Mouse (Mus musculus): ENCODE measurements around the gene Trhde. TPM values are rescaled to one million over a fixed set of nuclear protein-coding genes. Genes with fewer than 3 reads are reported as not detected.
A peak's percentile ranks its signal among the peaks of the same experiment; 100 is the strongest.

The Trhde gene
- total and polyA plus RNA-seq, 2 experiments from 2014 or later: 3.1 to 15.5 TPM

- Histone ChIP-seq H3K4me3 (ENCODE audit: low read depth, low read length) (peak overlapping the region; percentile 64), H3K9me3 (ENCODE audit: low read length) (no peaks in the 10 kb centered on the region), H3K27ac (ENCODE audit: low read depth, low read length) (no peak overlapping the region), H3K27me3 (ENCODE audit: insufficient read depth, low read length) (peaks cover 3% of the 10 kb centered on the region), H3K9ac (peak overlapping the region; percentile 58), H3K36me3 (ENCODE audit: insufficient read depth) (no peaks in the 10 kb centered on the region), H3K4me2 (ENCODE audit: low read depth) (peak overlapping the region; percentile 84), H3K4me1 (ENCODE audit: insufficient read depth) (no peaks in the 10 kb centered on the region; the same call in 1 of the 2 replicates)
- 0 out of 2 replicates have a peak, but pooled peaks have one; percentile 13 for TF ChIP-seq CTCF (IDR thresholded peaks at IDR 0.05; ENCODE audit: low read depth)
- DNase-seq (peak; percentile 30), ATAC-seq (peak; percentile 16)
- 7% methylated on average over 75 of the region's 75 CpGs for WGBS
Measured at GRCm38 (mm10) chr10:114800331-114801304, 1.5 kb downstream of the Trhde start.

GRCm38 (mm10) chr10:114799481-114799880 is 2.6 kb downstream of the Trhde start:
- peaks cover 3% of the 10 kb centered on the region for H3K27me3 ChIP-seq (ENCODE audit: insufficient read depth, low read length)

GRCm38 (mm10) chr10:114798788-114799187 is 3.3 kb downstream of the Trhde start:
- 80% methylated on average over 1 of the region's 1 CpGs for WGBS
- peak overlapping the region; percentile 84; the same call in 1 of the 2 replicates for H3K4me2 ChIP-seq (ENCODE audit: low read depth)
- H3K36me3 ChIP-seq (ENCODE audit: insufficient read depth): no peaks in the 10 kb centered on the region
- H3K4me1 ChIP-seq (ENCODE audit: insufficient read depth): no peaks in the 10 kb centered on the region; the same call in 1 of the 2 replicates
- ATAC-seq (no peak), DNase-seq (no peak)
- H3K9ac ChIP-seq: no peak overlapping the region
- no peak overlapping the region for H3K27ac ChIP-seq (ENCODE audit: low read depth, low read length)
- 0 out of 2 replicates have a peak overlapping the region, but pooled peaks have one; percentile 64 for H3K4me3 ChIP-seq (ENCODE audit: low read depth, low read length)
- H3K27me3 ChIP-seq (ENCODE audit: insufficient read depth, low read length): peaks cover 3% of the 10 kb centered on the region
- TF ChIP-seq CTCF (IDR thresholded peaks at IDR 0.05; ENCODE audit: low read depth): no peak
- no peaks in the 10 kb centered on the region for H3K9me3 ChIP-seq (ENCODE audit: low read length)

More at GRCm38 (mm10) chr10:114799481-114799880, 2.6 kb downstream of the Trhde start:
- Histone ChIP-seq H3K27ac (ENCODE audit: low read depth, low read length) (no peak overlapping the region), H3K4me1 (ENCODE audit: insufficient read depth) (no peaks in the 10 kb centered on the region; the same call in 1 of the 2 replicates), H3K4me2 (ENCODE audit: low read depth) (peak overlapping the region; percentile 84), H3K36me3 (ENCODE audit: insufficient read depth) (no peaks in the 10 kb centered on the region), H3K9me3 (ENCODE audit: low read length) (no peaks in the 10 kb centered on the region), H3K4me3 (ENCODE audit: low read depth, low read length) (peak overlapping the region; percentile 64), H3K9ac (no peak overlapping the region)
- TF ChIP-seq CTCF (IDR thresholded peaks at IDR 0.05; ENCODE audit: low read depth): no peak
- DNase-seq (no peak), ATAC-seq (no peak)
- WGBS: 90% methylated on average over 4 of the region's 4 CpGs

- Histone ChIP-seq H3K36me3 (ENCODE audit: insufficient read depth) (no peaks in the 10 kb centered on the region), H3K4me2 (ENCODE audit: low read depth) (peak overlapping the region; percentile 84; the same call in 1 of the 2 replicates), H3K4me3 (ENCODE audit: low read depth, low read length) (no peak overlapping the region), H3K27me3 (ENCODE audit: insufficient read depth, low read length) (peaks cover 3% of the 10 kb centered on the region), H3K27ac (ENCODE audit: low read depth, low read length) (no peak overlapping the region), H3K4me1 (ENCODE audit: insufficient read depth) (no peaks in the 10 kb centered on the region; the same call in 1 of the 2 replicates), H3K9me3 (ENCODE audit: low read length) (no peaks in the 10 kb centered on the region), H3K9ac (no peak overlapping the region)
- TF ChIP-seq CTCF (IDR thresholded peaks at IDR 0.05; ENCODE audit: low read depth): no peak
- DNase-seq (no peak), ATAC-seq (no peak)
- WGBS: 48% methylated on average over 5 of the region's 5 CpGs
Measured at GRCm38 (mm10) chr10:114798218-114798617, 3.9 kb downstream of the Trhde start.

GRCm38 (mm10) chr10:114797664-114798063 is 4.4 kb downstream of the Trhde start:
- Histone ChIP-seq H3K4me1 (ENCODE audit: insufficient read depth) (no peaks in the 10 kb centered on the region), H3K36me3 (ENCODE audit: insufficient read depth) (no peaks in the 10 kb centered on the region), H3K9ac (no peak overlapping the region), H3K27ac (ENCODE audit: low read depth, low read length) (no peak overlapping the region), H3K27me3 (ENCODE audit: insufficient read depth, low read length) (peaks cover 3% of the 10 kb centered on the region), H3K9me3 (ENCODE audit: low read length) (no peaks in the 10 kb centered on the region), H3K4me2 (ENCODE audit: low read depth) (no peak overlapping the region), H3K4me3 (ENCODE audit: low read depth, low read length) (no peak overlapping the region)
- 91% methylated on average over 1 of the region's 1 CpGs for WGBS
- TF ChIP-seq CTCF (IDR thresholded peaks at IDR 0.05; ENCODE audit: low read depth): no peak
- no peak for ATAC-seq
- DNase-seq: no peak

- no peak for TF ChIP-seq CTCF (IDR thresholded peaks at IDR 0.05; ENCODE audit: low read depth)
- Histone ChIP-seq H3K4me3 (ENCODE audit: low read depth, low read length) (no peak overlapping the region), H3K27ac (ENCODE audit: low read depth, low read length) (no peak overlapping the region), H3K27me3 (ENCODE audit: insufficient read depth, low read length) (peaks cover 3% of the 10 kb centered on the region), H3K9ac (no peak overlapping the region), H3K4me2 (ENCODE audit: low read depth) (no peak overlapping the region), H3K4me1 (ENCODE audit: insufficient read depth) (no peaks in the 10 kb centered on the region), H3K36me3 (ENCODE audit: insufficient read depth) (no peaks in the 10 kb centered on the region), H3K9me3 (ENCODE audit: low read length) (no peaks in the 10 kb centered on the region)
- ATAC-seq: no peak
- 70% methylated on average over 5 of the region's 5 CpGs for WGBS
- DNase-seq: no peak
Measured at GRCm38 (mm10) chr10:114796872-114797271, 5.2 kb downstream of the Trhde start.

- WGBS: 39% methylated on average over 6 of the region's 6 CpGs
- Histone ChIP-seq H3K27me3 (ENCODE audit: insufficient read depth, low read length) (no peaks in the 10 kb centered on the region; the same call in 1 of the 2 replicates), H3K4me2 (ENCODE audit: low read depth) (no peak overlapping the region), H3K9me3 (ENCODE audit: low read length) (no peaks in the 10 kb centered on the region), H3K36me3 (ENCODE audit: insufficient read depth) (no peaks in the 10 kb centered on the region), H3K27ac (ENCODE audit: low read depth, low read length) (no peak overlapping the region), H3K9ac (no peak overlapping the region), H3K4me1 (ENCODE audit: insufficient read depth) (no peaks in the 10 kb centered on the region), H3K4me3 (ENCODE audit: low read depth, low read length) (no peak overlapping the region)
- TF ChIP-seq CTCF (IDR thresholded peaks at IDR 0.05; ENCODE audit: low read depth): no peak
- DNase-seq: peak; percentile 19
- peak; percentile 18; the same call in 1 of the 2 replicates for ATAC-seq
Measured at GRCm38 (mm10) chr10:114794214-114794613, 7.9 kb downstream of the Trhde start.

All from forebrain, postnatal 0 days (tissue).